Comparison of ENCODE assay signal across 8 mouse cellular contexts in the genomic region with DNA sequence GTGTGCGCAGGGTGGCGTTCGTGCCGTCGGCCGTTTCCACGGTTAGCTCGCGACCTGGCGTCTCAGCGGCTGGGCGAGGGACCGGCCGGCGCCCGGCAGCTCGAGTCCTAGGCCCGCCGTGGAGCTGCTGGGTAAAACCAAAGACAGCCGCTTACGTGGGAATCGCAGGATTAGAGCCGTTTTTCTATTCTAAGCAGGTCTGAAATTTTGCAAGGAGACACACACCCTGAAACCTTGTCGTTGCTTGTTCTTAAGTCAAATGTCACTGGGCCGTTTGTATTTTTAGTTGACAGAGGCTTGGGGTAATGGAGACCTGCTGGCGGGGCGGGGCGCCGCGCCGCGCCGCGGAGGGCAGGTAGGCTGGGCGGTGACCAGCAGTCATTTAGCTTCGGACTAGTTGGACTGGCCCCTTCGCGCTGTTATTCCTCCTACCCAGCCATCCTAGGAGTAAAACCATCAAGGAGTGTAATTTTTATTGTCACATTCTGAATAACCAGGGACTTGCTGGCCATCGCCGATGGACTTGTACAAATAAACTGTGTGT. TPM values are rescaled to one million over a fixed set of nuclear protein-coding genes. Genes with fewer than 3 reads are reported as not detected.
DNase-seq lines count a peak whose midpoint lies in the region; ATAC-seq and TF ChIP-seq lines count a peak whose summit lies in the region.

No protein-coding gene starts in this region.

- H3K4me2 ChIP-seq in midbrain, embryonic 11.5 days = peak overlapping the region; percentile 72

- peaks cover 14% of the 10 kb centered on the region for H3K4me1 ChIP-seq in thymus, adult 2 months (replicated peaks; ENCODE audit: control insufficient read depth, insufficient read depth, low read length)
- H3K4me1 ChIP-seq in midbrain, embryonic 11.5 days (ENCODE audit: control insufficient read depth, insufficient read depth, low read length) = peaks cover 13% of the 10 kb centered on the region

- peak; percentile 58 for ATAC-seq in erythroblast, adult 5-6 weeks (replicated peaks; ENCODE audit: low FRiP score, poor library complexity, severe bottlenecking)
- ATAC-seq in midbrain, embryonic 11.5 days (ENCODE audit: low FRiP score) = peak; percentile 53

- peaks cover 21% of the 10 kb centered on the region for H3K36me3 ChIP-seq in thymus, adult 2 months (ENCODE audit: control insufficient read depth, insufficient read depth, low read length)
- peaks cover 7% of the 10 kb centered on the region for H3K36me3 ChIP-seq in midbrain, embryonic 11.5 days (ENCODE audit: control insufficient read depth, insufficient read depth, low read length)

- no peak for TF ChIP-seq CTCF in thymus, adult 2 months (IDR thresholded peaks at IDR 0.05; ENCODE audit: borderline replicate concordance, control insufficient read depth, extremely low read depth, insufficient read depth, low read length, poor library complexity)

- peak overlapping the region; percentile 89 for H3K9ac ChIP-seq in midbrain, embryonic 11.5 days (ENCODE audit: low read length)

- no peak overlapping the region for H3K27ac ChIP-seq in thymus, adult 2 months (ENCODE audit: control insufficient read depth, insufficient read depth, low read length)
- no peak overlapping the region for H3K27ac ChIP-seq in midbrain, embryonic 11.5 days (ENCODE audit: low read depth, low read length)

- TF ChIP-seq POLR2A in thymus, adult 2 months (IDR thresholded peaks at IDR 0.05; ENCODE audit: control insufficient read depth, extremely low read depth, insufficient read depth, low read length, poor library complexity) = no peak

- no peak for DNase-seq in thymus, adult 2 months
- DNase-seq in thymus, postnatal 14 days = no peak
- DNase-seq in kidney, postnatal 10 days = peak; percentile 47
- no peak for DNase-seq in midbrain, embryonic 11.5 days (ENCODE audit: low spot score, missing footprints)
- DNase-seq in right cerebral cortex, adult 18-20 months = no peak
- DNase-seq in retina, embryonic 14.5 days (ENCODE audit: low spot score) = no peak
- no peak for DNase-seq in urinary bladder, adult 2 months (ENCODE audit: low spot score)

- no peaks in the 10 kb centered on the region for H3K27me3 ChIP-seq in thymus, adult 2 months (ENCODE audit: control insufficient read depth, insufficient read depth, low read length)
- no peaks in the 10 kb centered on the region for H3K27me3 ChIP-seq in midbrain, embryonic 11.5 days (ENCODE audit: control insufficient read depth, insufficient read depth, low read length)

- 2% methylated on average over 40 of the region's 40 CpGs for WGBS in thymus, adult 2 months
- 2% methylated on average over 40 of the region's 40 CpGs for WGBS in midbrain, embryonic 11.5 days

- peak overlapping the region; percentile 76 for H3K4me3 ChIP-seq in thymus, adult 2 months (ENCODE audit: control insufficient read depth, insufficient read depth, low read length)
- peak overlapping the region; percentile 89 for H3K4me3 ChIP-seq in midbrain, embryonic 11.5 days (ENCODE audit: low read depth, low read length)

- no peaks in the 10 kb centered on the region for H3K9me3 ChIP-seq in midbrain, embryonic 11.5 days (ENCODE audit: control insufficient read depth, low read length)

RNA-seq across cellular contexts. Expression of a gene that starts 0.4 kb away (rescaled TPM):
- polyA plus RNA-seq in thymus, adult 2 months (2012; rRNA removed) = 40.7 and 49.1 TPM in 2 replicates
- total RNA-seq in erythroblast, adult 5-6 weeks (2015; ENCODE audit: low replicate concordance) = 29.9 and 44.0 TPM in 2 replicates
- 23.2 and 44.2 TPM in 2 replicates for total RNA-seq in erythroblast, adult 5-6 weeks (2017; ENCODE audit: low replicate concordance)
- polyA plus RNA-seq in midbrain, embryonic 11.5 days (2014; fragmentation: Nextera tagmentation; extraction: Ambion mirVana) = 127 and 138 TPM in 2 replicates
- 75.2 and 112 TPM in 2 replicates for polyA plus RNA-seq in urinary bladder, adult 2 months (2012; rRNA removed)

RNA-seq across cellular contexts. Expression of a gene that starts 0.5 kb away (rescaled TPM):
- 56.3 and 61.3 TPM in 2 replicates for polyA plus RNA-seq in thymus, adult 2 months (2012; rRNA removed)
- total RNA-seq in erythroblast, adult 5-6 weeks (2015; ENCODE audit: low replicate concordance) = 19.8 and 25.1 TPM in 2 replicates
- 12.4 and 14.8 TPM in 2 replicates for total RNA-seq in erythroblast, adult 5-6 weeks (2017; ENCODE audit: low replicate concordance)
- polyA plus RNA-seq in midbrain, embryonic 11.5 days (2014; fragmentation: Nextera tagmentation; extraction: Ambion mirVana) = 55.0 and 61.0 TPM in 2 replicates
- 51.5 and 60.7 TPM in 2 replicates for polyA plus RNA-seq in urinary bladder, adult 2 months (2012; rRNA removed)
